Mouse (Mus musculus): ENCODE measurements around the gene Gm42674.

Gene Gm42674

GRCm38 (mm10) chr3:90601486-90602110 is at the start of gene Gm42674:
Gene Gm42674, plus strand, starts transcription at chr3:90601904.
- DNase-seq = no peak

DNA sequence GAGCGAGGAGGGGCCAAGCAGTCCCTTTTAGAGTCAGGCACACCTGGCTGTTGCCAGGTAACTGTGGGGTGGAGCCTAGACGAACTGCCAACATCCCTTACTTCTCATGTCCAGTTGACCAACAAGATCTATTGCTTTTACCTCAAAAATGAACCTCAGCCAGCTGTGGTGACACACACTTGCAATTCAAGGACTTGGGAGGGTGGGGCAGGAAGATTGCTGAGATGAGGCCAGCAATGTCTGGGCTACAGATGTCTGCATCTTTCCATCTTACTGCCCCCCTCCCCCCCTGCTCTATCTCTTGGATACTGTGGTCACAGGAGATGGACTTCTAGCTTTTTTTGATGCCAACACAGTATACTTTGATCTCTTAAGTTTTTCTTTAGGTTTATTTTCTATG is 49.5 kb upstream of the Gm42674 start:
- no peak for DNase-seq

- DNase-seq = peak; percentile 23
Observed at GRCm38 (mm10) chr3:90555954-90556353, 45.8 kb upstream of the Gm42674 start.

DNA sequence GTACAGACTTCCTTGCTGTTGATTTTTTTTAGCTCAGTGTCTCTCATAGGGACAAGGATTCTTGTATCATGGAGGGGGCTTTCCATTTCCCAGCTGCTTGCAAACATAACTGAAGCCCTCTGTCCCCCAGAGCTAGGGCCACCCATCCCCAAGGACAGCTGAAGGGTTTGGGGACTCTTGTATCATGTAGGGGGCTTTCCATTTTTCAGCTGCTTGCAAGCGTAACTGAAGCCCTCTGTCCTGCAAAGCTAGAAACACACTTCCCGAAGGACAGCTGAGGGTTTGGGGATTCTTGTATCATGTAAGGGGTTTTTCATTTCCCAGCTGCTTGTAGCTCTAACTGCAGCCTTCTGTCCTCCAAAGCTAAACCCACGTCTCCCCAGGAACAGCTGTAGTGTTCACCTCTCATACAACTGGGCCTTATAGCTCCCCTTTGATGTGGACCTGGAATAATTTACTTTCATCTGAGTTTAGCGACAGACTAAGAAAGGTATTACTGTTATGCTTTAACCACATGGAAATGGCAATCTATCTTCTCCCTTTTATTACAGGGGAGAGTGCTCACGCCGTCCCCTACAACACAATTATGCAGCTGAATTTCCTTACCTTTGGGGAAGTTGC is 41.6 kb upstream of the Gm42674 start, which contains the start of gene S100a3:
S100a3 (plus strand) TSS at position 571 of the 621 bp plus-strand sequence.
- no peak for DNase-seq

- no peak for DNase-seq
Observed at GRCm38 (mm10) chr3:90574691-90575090, 27.0 kb upstream of the Gm42674 start.

DNA sequence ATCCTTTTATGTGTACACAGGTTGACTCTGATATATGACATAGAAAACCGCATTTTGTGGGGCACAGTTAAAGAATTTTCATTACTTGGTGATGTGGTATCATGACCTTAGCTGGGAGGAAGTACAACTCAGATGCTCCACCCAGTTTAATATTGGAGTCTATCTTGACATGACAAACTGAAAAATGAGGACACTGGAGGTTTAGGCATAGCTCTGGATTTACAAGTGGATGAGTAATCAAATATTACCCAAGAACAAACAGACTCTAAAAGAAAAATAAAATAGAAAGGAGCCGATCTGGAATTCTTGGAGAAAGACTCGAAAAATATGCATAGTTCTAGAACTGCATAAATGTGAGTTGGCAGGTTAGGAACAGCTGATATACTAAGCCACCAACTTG is 26.4 kb upstream of the Gm42674 start:
- no peak for DNase-seq

- no peak for DNase-seq
Observed at GRCm38 (mm10) chr3:90576351-90577001, 25.2 kb upstream of the Gm42674 start.

DNA sequence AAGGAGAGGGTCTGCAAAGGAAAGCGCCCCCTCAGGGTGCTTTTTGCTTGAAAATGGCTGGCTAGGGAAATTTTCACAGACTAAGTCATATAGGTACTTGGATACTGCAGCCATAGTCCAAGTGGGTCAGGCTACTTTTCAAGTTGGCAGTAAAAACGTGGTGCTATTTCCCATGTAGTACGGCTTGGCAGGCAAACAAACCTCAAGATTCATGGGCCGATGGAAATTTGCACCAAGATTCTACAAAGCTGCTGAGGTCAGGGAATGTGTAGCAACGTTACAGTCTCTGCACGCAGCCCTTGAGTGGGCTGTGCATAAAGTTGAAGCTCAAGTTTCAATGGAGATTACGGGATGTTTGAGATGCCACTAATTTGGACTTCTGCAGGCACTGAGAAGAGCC is 22.3 kb upstream of the Gm42674 start:
- DNase-seq = no peak

GRCm38 (mm10) chr3:90581141-90581540 is 20.6 kb upstream of the Gm42674 start:
- no peak for DNase-seq

GRCm38 (mm10) chr3:90582156-90582555 is 19.5 kb upstream of the Gm42674 start:
- no peak for DNase-seq

- DNase-seq = no peak
Observed at GRCm38 (mm10) chr3:90582556-90582955, 19.1 kb upstream of the Gm42674 start.

- no peak for DNase-seq
Observed at GRCm38 (mm10) chr3:90583893-90584292, 17.8 kb upstream of the Gm42674 start.

GRCm38 (mm10) chr3:90585595-90585994 is 16.1 kb upstream of the Gm42674 start:
- DNase-seq = peak; percentile 81

DNA sequence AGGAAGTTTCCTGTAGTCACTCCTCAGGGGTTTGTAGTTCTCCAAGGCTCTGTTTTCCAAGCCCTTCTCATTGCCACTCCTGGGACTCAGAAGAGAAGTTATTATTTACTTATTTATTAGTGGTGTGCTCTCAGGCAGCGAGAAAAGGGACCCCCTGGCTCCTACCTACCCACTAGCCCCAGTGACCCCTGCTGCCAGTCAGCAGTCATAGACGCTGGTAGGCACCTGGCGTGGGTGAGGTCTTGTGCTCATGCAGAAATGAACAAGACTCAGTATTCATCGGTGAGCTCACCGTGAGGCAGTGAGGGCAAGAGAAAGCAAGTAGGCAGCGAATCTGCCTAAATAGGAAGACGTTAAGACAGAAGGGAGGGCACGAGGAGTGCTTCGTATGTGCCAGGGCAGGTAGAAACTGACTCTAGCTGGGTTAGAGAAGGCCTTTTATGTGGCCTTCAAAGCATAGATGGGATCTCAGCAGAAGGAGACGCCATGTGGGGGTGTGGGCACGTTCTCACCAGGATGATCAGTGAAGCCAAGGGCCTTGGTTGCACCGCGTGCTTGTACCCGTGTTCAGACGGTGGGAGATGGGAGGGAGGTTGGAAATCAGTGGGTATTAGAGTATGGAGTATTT is 15.6 kb upstream of the Gm42674 start:
- DNase-seq = no peak

- DNase-seq = no peak
Observed at GRCm38 (mm10) chr3:90586906-90587305, 14.8 kb upstream of the Gm42674 start.

DNA sequence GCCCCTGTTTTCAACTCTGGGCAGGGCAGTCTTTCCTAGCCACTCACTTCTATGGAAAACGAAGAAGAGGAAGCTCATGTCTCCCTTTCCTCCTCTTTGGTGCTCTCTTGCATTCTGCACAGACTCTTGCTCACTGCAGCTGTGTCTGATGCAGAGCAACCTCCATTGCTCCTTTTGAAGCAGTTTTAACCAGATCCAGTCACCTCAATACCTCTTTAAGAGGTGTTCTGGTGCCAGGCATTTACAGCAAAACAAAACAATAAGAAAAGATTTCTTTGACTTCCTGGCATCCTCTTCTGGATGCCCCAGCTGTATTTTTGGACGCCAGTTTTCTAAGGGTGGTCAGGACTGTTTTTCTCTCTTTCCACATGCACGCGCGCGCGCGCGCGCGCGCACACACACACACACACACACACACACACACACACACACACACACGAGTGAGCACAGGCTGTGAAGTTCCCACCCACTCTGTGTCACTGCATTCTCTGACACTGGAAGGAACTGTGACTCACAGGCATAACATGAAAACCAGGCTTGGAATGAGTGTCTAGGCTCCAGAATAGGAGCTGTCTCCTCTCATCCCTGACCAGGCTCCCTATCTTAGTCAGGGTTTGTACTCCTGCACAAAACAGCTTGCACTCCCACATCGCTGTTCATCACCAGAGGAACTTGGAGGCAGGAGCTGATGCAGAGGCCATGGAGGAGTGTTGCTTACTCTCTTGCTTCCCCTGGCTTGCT is 14.2 kb upstream of the Gm42674 start:
- no peak for DNase-seq

DNA sequence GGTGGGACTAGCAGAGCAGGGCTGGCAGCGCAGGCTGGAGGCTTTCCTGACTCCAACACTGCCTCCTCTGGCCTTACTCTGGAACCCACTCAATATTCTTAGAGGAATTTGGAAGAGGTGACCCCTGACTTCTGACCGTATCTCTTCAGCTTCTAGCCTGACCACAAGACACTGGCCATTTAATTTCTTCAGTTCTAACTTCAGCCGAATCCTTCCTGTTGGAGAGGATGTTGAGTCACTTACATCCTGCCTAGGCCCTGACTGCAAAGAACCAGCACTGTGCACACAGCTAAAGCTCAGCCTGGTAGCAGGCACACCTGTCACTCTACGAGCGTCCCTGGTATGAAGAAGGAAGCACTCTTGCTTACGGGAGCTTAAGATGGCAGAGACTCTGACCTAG is 12.3 kb upstream of the Gm42674 start:
- DNase-seq = no peak

- DNase-seq = no peak
Observed at GRCm38 (mm10) chr3:90589947-90590346, 11.8 kb upstream of the Gm42674 start, which contains the start of gene S100a2. Gene S100a2, plus strand, starts transcription at chr3:90590247.

DNA sequence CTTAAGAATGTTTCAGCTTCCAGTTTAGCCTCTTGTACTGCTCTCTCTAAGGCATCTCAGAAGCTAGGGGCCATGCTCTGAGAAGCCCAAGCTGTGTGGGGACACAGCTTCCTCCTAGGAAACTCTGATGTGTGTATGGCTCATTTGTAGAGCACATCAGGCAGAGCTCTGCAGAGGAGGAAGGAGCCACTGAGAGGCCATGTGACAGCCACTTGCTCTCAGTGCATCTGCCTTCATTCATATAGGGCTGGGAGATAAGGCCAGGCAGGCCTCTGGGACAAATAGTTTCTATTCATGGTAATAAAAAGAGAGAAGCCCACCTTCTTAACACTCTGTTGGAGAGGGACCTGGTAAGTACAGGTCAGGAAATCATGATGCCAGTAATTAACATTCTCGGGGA is 7.2 kb upstream of the Gm42674 start:
- no peak for DNase-seq

DNA sequence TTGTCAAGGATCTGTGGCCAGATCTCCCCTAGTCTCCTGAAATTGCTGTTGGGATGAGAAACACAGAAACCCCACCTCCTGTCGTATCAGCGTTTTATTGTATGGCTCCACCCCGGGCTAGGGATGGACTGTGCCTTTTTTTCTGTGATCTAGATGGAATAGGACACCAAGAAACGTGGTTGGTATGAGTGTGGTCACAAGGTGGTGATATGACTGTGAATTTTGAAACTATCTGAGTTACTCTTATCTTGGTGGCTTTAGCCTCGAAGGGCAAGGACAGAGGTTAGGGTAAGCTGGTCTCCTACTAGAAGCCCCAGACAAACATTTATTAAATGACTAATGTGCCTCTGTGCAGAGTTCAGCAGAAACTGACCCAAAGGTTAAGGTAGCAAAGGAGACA is 6.1 kb upstream of the Gm42674 start:
- DNase-seq = no peak

DNA sequence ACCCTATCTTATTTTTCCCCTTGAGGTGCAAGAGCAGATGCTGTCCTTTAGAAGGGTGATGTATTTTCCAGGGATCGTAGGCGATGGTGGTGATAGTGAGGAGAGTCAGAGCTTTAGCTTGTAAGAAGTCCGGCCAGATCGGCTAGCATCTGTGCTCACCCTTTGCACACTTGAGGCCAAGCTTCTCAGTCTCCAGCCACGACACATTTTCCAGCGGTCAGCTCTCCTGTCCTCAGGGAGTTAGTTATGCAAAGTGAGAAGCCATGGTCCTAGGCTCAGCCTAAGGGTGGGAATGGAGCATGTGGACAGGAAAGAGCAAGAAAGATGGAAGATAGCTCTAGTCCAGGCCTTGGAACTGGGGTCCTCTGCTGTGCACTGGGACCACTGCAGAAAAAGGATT is 4.9 kb upstream of the Gm42674 start:
- DNase-seq = no peak

GRCm38 (mm10) chr3:90597736-90598135 is 4.0 kb upstream of the Gm42674 start:
- no peak for DNase-seq

DNA sequence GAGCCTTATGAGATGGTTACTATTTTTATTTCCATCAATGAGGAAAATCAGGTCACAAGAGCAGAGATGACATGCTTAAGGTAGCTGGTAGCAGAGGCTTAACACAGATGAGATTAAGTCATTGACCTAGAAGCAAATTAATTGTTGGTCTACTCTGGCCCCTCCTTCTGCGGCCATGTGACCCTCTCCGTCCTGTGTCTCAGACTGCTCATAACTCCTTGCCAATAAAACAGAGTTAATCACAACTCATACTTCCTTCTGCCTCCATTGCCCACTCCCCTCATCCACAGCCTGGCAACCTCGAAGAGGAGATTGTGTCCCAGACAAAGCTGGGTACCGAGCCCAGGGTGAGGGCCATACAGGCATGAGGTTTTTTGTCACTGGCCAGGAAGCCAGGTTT is 3.5 kb upstream of the Gm42674 start:
- DNase-seq = no peak
